Mouse (Mus musculus): Measurements from ENCODE around the gene Cma1.
"Not testable (repeated sequence)": the region's sequence is repeated elsewhere in the genome, so short reads cannot be mapped to it uniquely, and the experiment has no call there.

The Cma1 gene

GRCm38 (mm10) chr14:55944575-55944974 lies at the start of gene Cma1:
Gene Cma1, minus strand, starts transcription at chr14:55944675.
- no peak for DNase-seq (ENCODE audit: low read depth, low spot score)

GRCm38 (mm10) chr14:55987464-55987863 lies 43.0 kb upstream of the Cma1 start:
- DNase-seq (ENCODE audit: low read depth, low spot score), result not testable (repeated sequence)

GRCm38 (mm10) chr14:55963900-55964299 lies 19.4 kb upstream of the Cma1 start:
- DNase-seq (ENCODE audit: low read depth, low spot score), result not testable (repeated sequence)

- DNase-seq (ENCODE audit: low read depth, low spot score), result no peak
Measured at GRCm38 (mm10) chr14:55963263-55963662, 18.8 kb upstream of the Cma1 start.

GRCm38 (mm10) chr14:55950346-55951030 lies 6.0 kb upstream of the Cma1 start, which contains the start of gene Cma2:
Gene Cma2, plus strand, starts transcription at chr14:55950980.
- no peak for DNase-seq (ENCODE audit: low read depth, low spot score)

GRCm38 (mm10) chr14:55946269-55946969 lies 1.9 kb upstream of the Cma1 start:
- no peak for DNase-seq (ENCODE audit: low read depth, low spot score)

GRCm38 (mm10) chr14:55943601-55944000 lies 874 bp downstream of the Cma1 start:
- DNase-seq (ENCODE audit: low read depth, low spot score), result no peak

GRCm38 (mm10) chr14:55940070-55940800 lies 4.2 kb downstream of the Cma1 start:
- DNase-seq (ENCODE audit: low read depth, low spot score), result no peak

- DNase-seq (ENCODE audit: low read depth, low spot score), result no peak
Measured at GRCm38 (mm10) chr14:55933586-55933985, 10.9 kb downstream of the Cma1 start.

- DNase-seq (ENCODE audit: low read depth, low spot score), result no peak
Measured at GRCm38 (mm10) chr14:55929263-55929997, 15.0 kb downstream of the Cma1 start.

- DNase-seq (ENCODE audit: low read depth, low spot score), result no peak
Measured at GRCm38 (mm10) chr14:55926847-55927246, 17.6 kb downstream of the Cma1 start.

- peak; percentile 45 for DNase-seq (ENCODE audit: low read depth, low spot score)
Measured at GRCm38 (mm10) chr14:55922475-55923232, 21.8 kb downstream of the Cma1 start.

- DNase-seq (ENCODE audit: low read depth, low spot score), result peak; percentile 63
Measured at GRCm38 (mm10) chr14:55918240-55919082, 26.0 kb downstream of the Cma1 start.

- no peak for DNase-seq (ENCODE audit: low read depth, low spot score)
Measured at GRCm38 (mm10) chr14:55913406-55913805, 31.1 kb downstream of the Cma1 start.

GRCm38 (mm10) chr14:55905518-55905917 lies 39.0 kb downstream of the Cma1 start:
- no peak for DNase-seq (ENCODE audit: low read depth, low spot score)

GRCm38 (mm10) chr14:55900414-55900755 lies 44.1 kb downstream of the Cma1 start:
- no peak for DNase-seq (ENCODE audit: low read depth, low spot score)

GRCm38 (mm10) chr14:55899701-55900413 lies 44.6 kb downstream of the Cma1 start, which contains the start of gene Sdr39u1:
Gene Sdr39u1, minus strand, starts transcription at chr14:55900293.
- DNase-seq (ENCODE audit: low read depth, low spot score), result no peak

GRCm38 (mm10) chr14:55898947-55899346 lies 45.5 kb downstream of the Cma1 start:
- no peak for DNase-seq (ENCODE audit: low read depth, low spot score)

GRCm38 (mm10) chr14:55897671-55898070 lies 46.8 kb downstream of the Cma1 start:
- DNase-seq (ENCODE audit: low read depth, low spot score), result no peak

Data from c-Kit-negative CD71-positive TER-119-positive erythroid progenitor cells, embryonic 14.5 days (primary cell).